Mouse (Mus musculus) spleen, adult 12 weeks (tissue): Measurements from ENCODE around the gene Pros1.

ENCODE experiments used
- DNase-seq: peaks from one replicate; pipeline ENCODE4 v3.0.0; 2022; ENCODE audit warnings: low spot score

The Pros1 gene

DNA sequence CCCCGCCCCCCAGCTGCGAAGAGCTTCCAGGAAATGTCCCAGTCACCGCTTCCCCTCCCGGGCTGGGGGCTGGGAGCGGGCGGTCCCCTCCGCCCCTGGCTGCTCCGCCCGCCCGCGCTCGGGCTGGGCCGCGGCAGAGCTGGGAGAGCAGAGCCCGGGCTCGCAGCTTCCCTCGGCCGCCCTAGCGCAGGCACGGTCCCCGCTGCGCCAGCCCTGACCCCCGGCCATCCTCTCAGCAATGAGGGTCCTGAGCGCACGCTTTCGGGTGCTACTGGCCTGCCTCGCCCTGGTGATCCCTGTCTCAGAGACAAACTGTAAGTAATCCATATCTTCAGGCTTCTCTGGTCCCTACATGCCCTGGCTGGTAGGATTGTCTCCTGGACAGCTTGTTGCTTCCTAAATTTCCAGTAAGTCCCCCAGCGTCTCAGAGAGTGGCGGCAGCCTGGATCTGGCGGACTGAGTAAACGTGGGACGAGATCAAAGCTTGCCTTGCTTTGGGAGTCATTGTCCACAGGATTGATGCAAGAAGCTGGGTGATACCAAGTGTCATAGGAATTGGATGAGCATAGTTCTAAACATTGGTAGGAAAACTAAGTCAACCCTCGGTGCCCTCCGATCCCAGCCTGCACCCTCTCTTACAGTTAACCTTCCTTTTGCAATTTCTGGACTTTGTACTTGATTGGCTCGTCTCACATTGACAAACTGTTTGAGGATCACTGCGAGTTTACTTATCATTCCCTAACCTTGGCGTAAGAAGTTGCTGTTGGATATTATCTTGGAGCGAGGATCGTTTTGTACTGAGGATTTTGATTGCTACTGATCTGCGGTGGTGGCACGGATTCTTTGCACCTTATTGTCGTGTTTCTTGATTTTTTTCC lies at the start of gene Pros1:
TSS of gene Pros1 (plus strand) at position 117 of the 878 bp plus-strand sequence.
- no peak for DNase-seq

DNA sequence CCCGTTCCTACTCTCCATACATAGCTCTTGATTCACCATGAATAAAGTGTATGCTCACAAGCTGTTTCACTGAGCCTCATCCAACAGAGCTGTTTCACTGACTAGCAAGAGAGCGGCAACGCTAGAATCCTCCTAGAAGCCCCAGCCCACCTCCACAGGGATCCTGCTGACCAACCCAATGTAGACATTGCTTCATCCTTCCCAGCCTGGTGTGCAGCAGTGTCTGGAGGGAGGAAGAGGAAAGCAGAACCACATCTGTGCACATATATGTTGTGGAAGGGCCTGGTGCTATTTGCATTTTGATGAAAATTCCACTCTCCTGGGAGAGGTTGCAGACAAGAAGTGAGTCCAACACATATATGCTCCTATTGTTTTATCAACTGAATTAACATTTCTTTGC lies 49.5 kb upstream of the Pros1 start:
- DNase-seq, result no peak

DNA sequence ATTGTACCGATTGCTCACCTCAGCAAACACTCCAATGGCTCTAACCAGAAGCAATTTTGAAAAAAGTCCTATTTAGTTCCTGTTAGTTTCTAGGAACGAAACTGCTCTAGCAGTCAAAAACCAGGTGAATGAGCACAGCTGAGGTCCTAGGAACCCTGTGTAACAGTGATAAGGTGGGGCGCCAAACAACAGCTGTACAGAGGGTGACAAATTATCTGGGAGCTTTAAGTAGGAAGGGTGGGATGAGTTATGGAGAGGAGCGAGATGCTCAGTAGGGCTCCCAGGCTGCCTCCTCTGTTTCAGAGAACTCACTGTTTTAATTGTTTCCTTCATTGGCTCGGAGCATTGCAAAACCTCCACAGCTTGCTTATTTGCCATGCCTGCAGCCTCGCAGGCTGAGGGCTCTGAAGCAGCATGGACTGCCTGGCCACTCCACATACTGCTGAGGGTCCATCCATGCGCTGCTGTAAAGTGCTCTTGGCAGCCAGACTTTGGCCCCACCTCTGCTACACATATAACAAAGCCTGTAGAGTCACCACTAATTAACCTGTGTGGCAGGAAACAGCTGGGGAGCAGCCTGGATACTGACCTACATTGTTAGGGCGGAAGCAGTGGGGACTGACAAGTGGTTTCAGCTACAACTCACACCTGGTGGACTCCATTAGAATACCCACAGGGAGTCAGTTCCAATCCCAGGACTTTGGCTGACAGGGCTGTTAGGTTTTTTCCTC lies 46.7 kb upstream of the Pros1 start:
- DNase-seq, result no peak

DNA sequence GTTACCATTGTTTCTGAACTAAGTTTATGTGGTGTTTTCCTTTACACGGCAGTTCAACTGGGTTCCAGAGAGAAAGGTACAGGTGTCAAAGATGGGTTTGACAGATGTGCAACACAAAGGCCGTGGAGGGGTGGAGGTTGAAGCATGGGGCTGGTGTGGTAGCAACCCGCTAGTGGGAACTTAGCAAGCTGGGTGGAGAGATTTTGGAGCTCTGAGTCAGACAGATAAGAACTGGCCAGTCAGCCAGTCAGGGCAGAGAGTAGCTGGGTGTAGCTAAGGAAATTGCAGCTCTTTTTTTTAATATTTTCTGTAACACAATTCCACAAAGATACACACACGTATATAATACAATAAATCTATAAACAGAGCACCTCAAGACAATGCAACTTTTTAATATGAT lies 43.3 kb upstream of the Pros1 start:
- DNase-seq, result no peak

DNA sequence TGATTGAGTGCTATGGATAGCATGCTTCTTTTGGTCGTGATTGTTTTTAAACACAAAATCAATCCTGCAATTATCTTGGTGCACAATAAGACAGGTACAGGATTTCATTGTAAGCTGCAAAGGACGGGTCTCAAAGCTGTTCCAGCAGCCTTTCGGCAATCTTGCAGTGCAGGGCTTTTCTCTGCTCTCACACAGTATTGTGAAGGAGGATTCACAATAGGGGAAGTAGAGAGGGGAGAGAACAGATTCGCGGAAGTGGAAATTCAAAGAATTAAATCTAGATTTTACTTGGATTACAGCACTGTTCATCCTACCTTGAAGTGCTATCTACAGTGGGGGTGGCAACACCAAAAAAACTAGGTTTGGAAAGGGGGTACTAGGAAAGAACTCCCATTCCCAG lies 40.3 kb upstream of the Pros1 start:
- DNase-seq, result no peak

DNA sequence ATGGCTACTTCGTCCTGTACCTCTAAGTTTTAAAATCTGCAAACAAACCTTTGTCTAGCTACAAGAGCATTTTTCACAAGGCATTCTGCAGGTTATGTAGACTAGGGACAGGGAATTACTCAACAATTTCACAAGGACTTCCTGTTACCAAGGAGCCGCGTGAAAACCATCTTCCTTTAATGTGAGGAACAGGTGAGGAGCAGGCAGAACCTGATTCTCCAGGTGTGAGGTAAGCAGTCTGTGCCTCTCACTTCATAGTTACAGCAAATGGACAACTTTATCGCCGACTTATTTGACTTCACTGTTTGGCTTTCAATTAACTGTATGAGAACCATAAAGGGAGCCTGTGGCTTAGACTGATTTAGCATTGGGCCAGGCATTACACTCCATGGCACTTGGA lies 39.6 kb upstream of the Pros1 start, which contains the start of gene Stx19:
TSS of gene Stx19 (plus strand) at position 186 of the 400 bp plus-strand sequence.
- DNase-seq, result no peak

DNA sequence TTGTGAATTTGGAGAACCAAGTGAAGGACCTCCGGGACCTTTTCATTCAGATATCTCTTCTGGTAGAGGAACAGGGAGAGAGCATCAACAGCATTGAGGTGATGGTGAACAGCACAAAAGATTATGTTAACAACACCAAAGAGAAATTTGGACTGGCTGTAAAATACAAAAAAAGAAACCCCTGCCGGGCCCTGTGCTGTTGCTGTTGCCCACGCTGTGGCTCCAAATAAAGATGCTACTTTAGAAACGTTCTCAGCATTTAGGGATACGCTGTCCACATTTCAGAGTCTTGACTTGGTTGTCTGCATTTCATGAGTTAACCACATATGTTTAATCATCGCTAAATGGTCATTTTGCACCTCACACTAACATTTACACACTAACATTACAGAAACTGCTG lies 31.6 kb upstream of the Pros1 start:
- no peak for DNase-seq

DNA sequence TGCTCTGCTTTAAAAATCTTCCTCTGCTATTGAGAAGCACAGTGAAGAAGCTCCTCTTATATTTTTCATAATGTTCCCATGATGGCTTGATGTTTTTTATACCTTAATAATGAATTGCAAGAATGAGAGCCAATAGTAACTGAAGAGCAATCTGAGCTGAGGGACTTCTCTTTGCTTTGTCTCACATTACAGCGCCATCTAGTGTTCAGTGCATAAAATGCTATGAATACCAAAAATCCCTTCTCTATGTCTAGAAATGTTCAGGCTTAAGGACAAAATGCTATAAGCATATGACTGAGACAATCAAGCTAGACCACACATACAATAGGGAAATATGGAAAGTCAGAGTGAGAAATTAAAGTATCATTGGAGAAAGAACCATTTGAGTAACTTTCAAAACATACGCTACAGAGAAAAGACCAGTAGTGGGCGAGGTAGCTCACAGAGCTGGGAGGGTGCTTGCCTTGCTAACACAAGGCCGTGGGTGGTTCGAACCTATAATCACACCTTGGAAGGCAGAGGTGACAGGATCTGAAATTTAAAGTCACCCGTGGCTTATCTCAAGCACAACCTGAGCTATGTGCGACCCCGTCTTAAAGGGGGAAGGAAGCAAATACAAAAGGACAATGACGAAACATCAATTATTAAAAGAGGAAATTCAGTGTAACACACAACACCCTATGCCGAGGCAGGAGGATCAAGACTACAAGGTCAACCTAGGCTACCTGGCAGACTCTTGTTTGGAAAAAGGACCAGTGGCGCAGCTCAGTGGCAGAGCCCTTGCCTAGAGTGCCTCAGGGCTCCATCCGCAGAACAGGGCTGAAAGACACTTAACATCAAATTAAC lies 27.7 kb upstream of the Pros1 start:
- no peak for DNase-seq

DNA sequence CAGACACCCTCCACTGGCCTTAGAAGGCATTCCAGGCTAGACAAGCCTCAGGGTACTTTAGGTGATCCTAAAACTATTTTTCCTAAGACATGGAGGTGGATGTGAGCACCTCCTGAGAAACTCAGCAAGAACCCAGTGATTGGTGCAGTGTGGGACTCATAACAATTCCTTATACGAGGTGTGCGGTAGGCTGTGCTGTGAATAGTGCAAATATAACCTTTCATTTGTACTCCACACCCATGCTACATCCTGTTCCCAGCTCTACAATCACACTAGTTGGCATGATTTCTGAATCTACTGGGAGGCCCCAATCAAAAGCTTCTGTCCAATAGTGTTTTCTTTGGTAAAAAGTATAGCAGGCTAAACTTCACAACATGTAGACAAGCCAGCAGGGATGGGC lies 22.1 kb upstream of the Pros1 start:
- DNase-seq, result no peak

DNA sequence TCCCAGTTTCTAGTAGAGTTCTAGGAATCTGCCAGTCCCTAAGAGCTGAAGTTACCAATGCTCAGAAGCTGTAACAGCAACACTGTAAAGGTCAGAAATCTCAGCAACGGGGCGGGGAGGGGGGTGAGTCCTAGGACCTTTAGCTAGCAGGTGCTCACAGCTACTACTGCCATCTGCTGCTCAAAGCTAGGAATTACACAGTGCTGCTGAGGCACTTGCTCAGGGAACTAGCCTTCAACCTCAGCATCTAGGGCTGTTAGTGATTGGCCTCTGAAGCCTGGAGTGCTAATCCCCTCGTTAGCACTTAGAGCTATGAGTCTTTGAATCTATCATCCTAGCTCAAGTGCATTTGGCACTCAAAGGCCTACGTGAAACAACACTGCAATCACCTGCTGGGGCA lies 21.6 kb upstream of the Pros1 start:
- peak; percentile 11 for DNase-seq

DNA sequence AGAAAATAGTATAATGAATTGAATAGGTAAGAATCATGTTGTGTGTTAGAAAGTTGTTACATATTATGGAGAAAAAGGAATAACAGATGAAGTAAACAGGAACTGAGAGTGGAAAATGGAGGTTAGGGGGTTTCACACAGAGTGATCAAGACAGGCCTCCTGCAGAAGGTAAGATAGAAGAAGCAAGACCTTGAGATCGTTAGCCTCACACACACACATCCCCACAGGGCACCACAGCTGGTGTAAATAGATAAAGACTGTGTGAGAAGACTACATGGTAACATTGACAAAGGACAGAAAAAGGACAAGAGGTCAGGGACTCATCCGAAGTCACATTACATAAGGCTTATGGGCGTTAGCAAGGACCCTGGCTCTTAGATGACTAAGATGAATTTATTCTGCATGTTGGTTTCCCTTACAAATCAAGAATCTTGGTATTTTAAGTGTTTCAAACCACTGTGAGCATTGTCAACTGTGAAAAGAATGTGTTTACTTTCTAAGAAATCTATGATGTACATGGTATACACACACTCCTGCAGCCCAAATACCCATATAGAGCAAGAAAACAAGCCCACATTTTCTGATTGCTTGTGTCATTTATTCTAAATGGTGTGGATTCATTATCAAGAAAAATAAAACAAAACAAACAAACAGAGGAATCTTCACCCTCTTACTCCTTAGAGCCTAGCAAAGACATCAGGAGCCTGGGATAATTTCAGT lies 19.9 kb upstream of the Pros1 start:
- no peak for DNase-seq

DNA sequence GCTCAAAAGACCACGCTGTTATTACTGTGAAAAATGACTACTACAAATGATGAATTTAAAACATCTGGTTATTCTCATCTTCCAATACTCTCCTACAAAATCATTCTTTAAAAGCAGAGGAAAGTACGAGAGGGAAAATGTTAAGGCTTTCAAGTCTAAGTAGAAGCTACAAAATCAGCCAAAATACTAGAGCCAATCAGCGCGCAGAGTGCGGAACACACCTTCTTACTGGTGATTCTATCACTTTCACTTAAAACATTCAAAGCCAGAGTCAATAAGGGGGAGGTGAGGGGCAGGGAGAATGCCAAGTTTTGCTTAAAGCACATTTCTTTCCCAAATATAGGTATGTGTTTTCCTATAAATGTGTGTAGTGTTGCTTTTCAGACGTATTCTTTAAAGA lies 8.8 kb upstream of the Pros1 start:
- no peak for DNase-seq

DNA sequence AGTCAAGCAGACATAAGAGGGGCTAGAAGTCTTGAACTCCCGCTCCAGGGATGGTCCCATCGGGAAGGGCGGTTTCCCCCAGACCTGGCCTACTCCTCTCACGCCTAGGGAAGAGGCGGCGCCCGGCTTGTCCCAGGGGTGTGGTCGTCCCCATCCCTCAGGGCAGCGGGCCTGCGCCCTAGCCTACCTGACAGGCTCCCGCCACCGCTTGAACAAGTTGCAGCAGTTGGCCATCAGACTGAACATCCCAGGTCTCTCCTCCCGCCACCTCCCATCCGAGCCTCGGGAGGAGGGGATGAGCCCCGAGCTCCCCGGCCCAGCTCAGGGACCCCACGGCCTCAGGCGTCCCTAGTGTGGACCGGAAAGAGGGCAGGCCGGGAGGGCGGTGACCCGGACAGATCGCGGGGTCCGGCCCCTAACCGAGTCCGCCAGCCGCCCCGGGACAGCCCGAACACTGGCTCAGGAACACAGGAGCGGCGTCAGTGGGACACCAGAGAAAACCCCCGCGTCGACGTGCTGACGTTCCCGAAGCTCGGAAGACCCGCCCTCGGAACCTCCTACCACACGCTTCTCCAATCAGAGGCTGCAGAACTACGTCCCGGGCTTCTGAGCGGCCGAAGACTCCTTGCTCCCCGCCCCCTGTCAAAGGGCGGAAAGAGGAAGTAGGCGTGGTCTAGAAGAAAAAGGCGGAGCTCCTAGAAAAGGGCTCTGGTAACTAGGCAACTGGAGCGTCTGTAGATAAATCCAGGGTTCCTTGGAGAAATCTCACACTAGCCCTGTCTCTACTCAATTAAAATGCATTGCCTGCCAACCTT lies 7.4 kb upstream of the Pros1 start, which contains the start of gene Arl13b:
TSS of gene Arl13b (minus strand) at position 543 of the 815 bp plus-strand sequence.
- peak; percentile 83 for DNase-seq

DNA sequence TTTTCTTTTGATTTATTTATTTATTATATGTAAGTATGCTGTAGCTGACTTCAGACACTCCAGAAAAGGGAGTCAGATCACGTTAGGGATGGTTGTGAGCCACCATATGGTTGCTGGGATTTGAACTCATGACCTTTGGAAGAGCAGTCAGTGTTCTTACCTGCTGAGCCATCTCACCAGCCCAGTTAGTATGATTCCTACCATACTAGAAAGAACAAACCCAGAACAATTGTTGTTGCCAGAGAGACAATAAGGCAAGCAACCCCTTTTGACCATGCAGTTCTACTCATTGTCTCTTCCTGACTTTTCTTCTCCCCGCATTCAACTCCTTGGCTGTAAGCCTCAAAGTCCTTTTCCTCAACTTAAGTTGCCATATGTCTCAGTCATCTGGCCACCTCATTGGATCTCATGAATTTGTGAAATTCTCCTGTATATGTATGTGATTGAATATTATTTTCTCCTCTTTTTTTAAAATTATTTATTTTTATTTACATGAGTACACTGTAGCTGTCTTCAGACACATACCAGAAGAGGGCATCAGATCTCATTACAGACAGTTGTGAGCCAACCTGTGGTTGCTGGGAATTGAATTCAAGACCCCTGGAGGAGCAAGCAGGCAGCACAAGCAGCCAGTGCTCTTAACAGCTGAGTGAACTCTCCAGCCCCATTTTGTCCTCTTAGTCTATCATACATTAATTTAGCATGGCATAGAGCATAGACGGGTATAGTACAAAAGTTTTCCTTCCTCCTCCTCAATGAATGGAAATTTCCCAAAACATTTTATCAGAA lies 1.4 kb upstream of the Pros1 start:
- no peak for DNase-seq

DNA sequence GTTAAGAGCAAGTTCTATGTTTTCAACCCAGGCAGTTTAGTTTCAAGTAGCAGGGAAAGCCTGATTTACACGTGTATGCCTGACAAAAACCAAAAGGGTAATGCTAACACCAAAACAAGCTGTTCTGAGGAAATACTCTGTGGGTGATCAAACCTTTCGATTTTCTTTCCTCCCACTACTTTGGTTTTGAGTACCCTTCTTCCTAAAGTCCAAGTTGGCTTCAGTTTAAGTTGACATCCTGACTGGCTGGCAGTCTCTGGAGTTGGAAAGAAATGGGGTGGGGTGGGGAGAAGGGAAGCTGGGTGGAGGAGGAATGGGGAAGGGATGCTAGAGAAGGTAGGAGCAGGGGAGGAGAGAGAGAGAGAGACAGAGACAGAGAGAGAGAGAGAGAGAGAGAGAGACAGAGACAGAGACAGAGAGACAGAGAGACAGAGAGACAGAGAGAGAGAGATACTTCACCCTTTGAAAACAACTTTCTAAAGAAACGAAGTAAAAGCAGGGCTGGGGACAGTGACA lies 438 bp upstream of the Pros1 start:
- no peak for DNase-seq

DNA sequence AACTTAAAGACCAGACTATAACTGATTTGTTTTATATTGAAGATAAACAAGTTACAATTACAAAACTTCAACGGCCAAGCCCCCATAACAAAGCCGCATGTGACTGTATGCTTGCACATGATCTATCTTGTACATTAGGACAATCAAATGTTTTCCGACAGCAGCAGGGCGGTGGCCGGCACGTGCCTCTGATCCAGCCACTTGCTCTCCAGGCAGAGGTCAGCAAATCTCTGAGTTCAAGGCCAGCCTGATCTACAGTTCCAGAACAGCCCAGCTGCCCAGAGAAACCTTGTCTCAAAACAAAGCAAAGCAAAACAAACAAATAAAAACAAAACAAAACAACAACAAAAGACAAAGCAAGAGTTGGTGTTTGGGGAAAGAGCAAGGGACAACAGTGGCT lies 1.3 kb downstream of the Pros1 start:
- DNase-seq, result no peak

DNA sequence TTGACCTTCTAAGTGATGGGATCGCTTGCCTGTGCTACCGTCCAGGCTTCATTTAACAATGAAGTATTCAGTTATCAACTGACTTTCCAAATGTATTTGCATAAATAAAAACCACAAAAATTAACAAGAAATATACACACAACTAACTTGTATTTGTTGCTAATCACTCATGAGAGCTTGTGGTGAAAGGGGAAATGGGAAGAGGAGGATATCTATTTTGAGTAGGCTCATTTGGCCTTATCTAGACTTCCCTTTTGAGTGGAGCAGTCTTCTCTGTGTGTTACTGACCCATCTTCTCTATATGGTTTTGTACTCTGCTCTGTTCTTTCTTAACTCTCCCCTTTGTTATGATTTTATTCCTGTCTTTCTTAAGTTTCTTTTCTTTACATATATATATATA lies 2.2 kb downstream of the Pros1 start:
- DNase-seq, result no peak

DNA sequence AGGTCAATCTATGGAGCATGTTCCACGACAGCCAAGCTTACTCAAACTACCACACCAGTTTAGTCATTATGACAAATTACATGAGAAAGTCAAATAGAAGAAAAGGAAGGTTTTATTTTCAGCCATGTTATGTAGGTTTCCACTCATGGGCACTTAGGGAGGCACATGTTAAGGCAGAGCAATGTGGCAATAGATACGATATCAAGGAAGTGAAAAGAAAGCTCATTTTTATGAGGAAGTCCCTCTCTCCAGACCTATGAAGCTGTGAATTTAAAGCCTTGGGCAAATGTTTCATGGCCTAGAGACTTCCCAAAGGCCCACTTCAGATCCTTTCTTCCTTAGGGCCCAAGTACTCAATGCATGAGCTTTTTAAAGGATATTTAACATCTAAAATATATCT lies 3.4 kb downstream of the Pros1 start:
- no peak for DNase-seq

DNA sequence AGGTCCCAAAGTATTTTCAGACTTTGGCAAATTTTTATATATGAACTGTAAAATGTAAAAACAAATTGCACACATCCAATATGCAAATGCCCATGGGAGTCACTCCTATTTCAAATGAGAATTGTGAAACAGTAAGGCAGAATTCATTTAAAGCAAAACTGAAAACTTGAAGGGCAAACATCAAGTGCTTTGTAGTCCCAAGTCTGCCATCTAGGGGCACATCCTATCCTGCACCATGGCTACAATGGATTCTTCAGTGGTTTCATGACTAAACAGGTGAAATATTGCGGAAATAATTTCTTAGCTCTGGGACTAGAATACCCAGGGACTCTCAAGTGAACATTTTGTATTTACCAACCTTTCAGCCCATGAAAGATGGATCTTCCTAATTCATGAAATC lies 3.9 kb downstream of the Pros1 start:
- DNase-seq, result no peak

DNA sequence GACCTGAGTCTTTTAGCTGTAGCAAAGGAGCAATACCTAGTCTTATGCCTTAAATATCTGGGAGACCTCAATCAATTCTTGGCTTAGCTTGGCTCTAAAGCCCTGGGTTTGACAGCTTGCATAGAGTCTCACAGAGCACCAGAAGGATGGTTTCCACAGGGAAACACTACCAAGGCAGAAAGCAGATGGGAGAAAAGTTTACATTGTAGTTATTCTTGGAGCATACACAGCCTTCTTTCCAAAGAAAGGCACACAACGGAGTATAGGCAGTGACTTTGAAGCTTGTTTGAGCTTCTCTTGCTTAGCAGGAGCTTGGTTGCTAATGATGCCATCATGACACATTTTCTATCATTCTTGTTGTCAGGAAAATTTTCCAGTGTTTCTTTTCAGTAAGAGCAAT lies 6.0 kb downstream of the Pros1 start:
- no peak for DNase-seq
